ENCODE assay signal across 24 mouse cellular contexts in genomic region chr14:72649268-72649667, GRCm38 (mm10).
"Had no signal": no experiment of that assay in that cellular context is flagged by ENCODE, and none has a peak within 500 bp of the region (broad histone marks: within the 10 kb centered on the region; RNA-seq: fewer than 3 reads in every experiment).

No protein-coding gene starts in this region.

- H3K4me2 ChIP-seq: heart, embryonic 13.5 days; heart, embryonic 15.5 days; hindbrain, embryonic 13.5 days; hindbrain, embryonic 15.5 days; kidney, embryonic 15.5 days; limb, embryonic 12.5 days had no signal

- H3K9me3 ChIP-seq: heart, embryonic 10.5 days; heart, embryonic 13.5 days; heart, embryonic 15.5 days; hindbrain, embryonic 13.5 days; hindbrain, embryonic 15.5 days; kidney, embryonic 15.5 days; limb, embryonic 10.5 days; limb, embryonic 12.5 days had no signal

- H3K27me3 ChIP-seq: heart, embryonic 13.5 days; heart, embryonic 15.5 days; hindbrain, embryonic 13.5 days; hindbrain, embryonic 15.5 days; kidney, embryonic 15.5 days; limb, embryonic 12.5 days had no signal

- H3K9ac ChIP-seq: heart, embryonic 13.5 days; heart, embryonic 15.5 days; hindbrain, embryonic 13.5 days; hindbrain, embryonic 15.5 days; kidney, embryonic 15.5 days; limb, embryonic 12.5 days had no signal

- H3K4me3 ChIP-seq: gastrocnemius, adult 2 months; heart, embryonic 10.5 days; heart, embryonic 13.5 days; heart, embryonic 15.5 days; hindbrain, embryonic 13.5 days; hindbrain, embryonic 15.5 days; kidney, embryonic 15.5 days; left cerebral cortex, adult 2 months; limb, embryonic 10.5 days; limb, embryonic 12.5 days had no signal

- ATAC-seq: forebrain, embryonic 16.5 days; hindbrain, postnatal 0 days; intestine, embryonic 16.5 days had no signal

- H3K27ac ChIP-seq: gastrocnemius, adult 2 months; heart, embryonic 10.5 days; heart, embryonic 13.5 days; heart, embryonic 15.5 days; hindbrain, embryonic 13.5 days; hindbrain, embryonic 15.5 days; hindbrain, postnatal 0 days; kidney, embryonic 15.5 days; kidney, postnatal 0 days; left cerebral cortex, adult 2 months; limb, embryonic 10.5 days; limb, embryonic 12.5 days had no signal

- H3K36me3 ChIP-seq: heart, embryonic 15.5 days; limb, embryonic 10.5 days; limb, embryonic 12.5 days had no signal

- H3K4me1 ChIP-seq: heart, embryonic 10.5 days; heart, embryonic 13.5 days; heart, embryonic 15.5 days; hindbrain, embryonic 13.5 days; hindbrain, embryonic 15.5 days; kidney, embryonic 15.5 days; limb, embryonic 10.5 days; limb, embryonic 12.5 days had no signal

- DNase-seq: gastrocnemius, adult 2 months; gastrocnemius, postnatal 10 days; gastrocnemius, postnatal 25 days; heart, adult 18-20 months; heart, postnatal 14 days; heart, postnatal 36 days; kidney, adult 11 months; kidney, adult 2 months; kidney, adult 9 months; kidney, postnatal 14 days; kidney, postnatal 36 days had no signal
